Mouse (Mus musculus) erythroblast, embryonic 14.5 days (primary cell): ENCODE results near the gene Atf7ip.

Experiments used
- GATA1 ChIP-seq: IDR thresholded peaks from 2 replicates; pipeline ENCODE4 v1.6.1; 2012; ENCODE audit warnings: low read length, inconsistent platforms, mixed read lengths
- TAL1 ChIP-seq: IDR thresholded peaks from 3 replicates; pipeline ENCODE4 v1.6.1; 2012; ENCODE audit warnings: low read length, inconsistent platforms, mixed read lengths

- TF ChIP-seq GATA1 (no peak), TAL1 (no peak)
Observed at GRCm38 (mm10) chr6:136487554-136487950, 18.4 kb upstream of the Atf7ip start.
